Mouse (Mus musculus) cortical plate, adult 2 months (tissue): ENCODE results near the gene Pafah1b1.

Experiments used
- CTCF ChIP-seq: fragments of 200-500 bp; IDR thresholded peaks from 2 replicates; pipeline ENCODE4 v1.5.1; 2011; ENCODE audit warnings: mild to moderate bottlenecking, control low read depth, low read length; ENCODE audit not compliant: insufficient read depth; ENCODE audit errors: extremely low read depth
- POLR2A ChIP-seq: fragments of 200-500 bp; IDR thresholded peaks from 2 replicates; pipeline ENCODE4 v1.6.1; 2011; ENCODE audit warnings: mild to moderate bottlenecking, low read length, control low read depth; ENCODE audit not compliant: insufficient read depth; ENCODE audit errors: extremely low read depth

- no peak for TF ChIP-seq CTCF
- TF ChIP-seq POLR2A = no peak
Measured at GRCm38 (mm10) chr11:74721141-74721540, 3.3 kb downstream of the Pafah1b1 start.
